8 mouse cellular contexts compared by ENCODE assay signal in genomic region chr8:122460524-122461472, GRCm38 (mm10). TPM values are rescaled to one million over a fixed set of nuclear protein-coding genes. Genes with fewer than 3 reads are reported as not detected.
A peak's percentile ranks its signal among the peaks of the same experiment; 100 is the strongest.
DNase-seq lines count a peak whose midpoint lies in the region; ATAC-seq and TF ChIP-seq lines count a peak whose summit lies in the region.

TSS of gene Snai3 (minus strand) at chr8:122460733.

- no peak for TF ChIP-seq CTCF in C2C12 (IDR thresholded peaks at IDR 0.05; ENCODE audit: control insufficient read depth, insufficient read depth, insufficient read length)

- H3K9ac ChIP-seq in embryonic facial prominence, embryonic 15.5 days: no peak within 1 kb of the TSS
- no peak within 1 kb of the TSS for H3K9ac ChIP-seq in limb, embryonic 11.5 days (ENCODE audit: low read length)
- peak within 1 kb of the TSS; percentile 25; the same call in 1 of the 2 replicates for H3K9ac ChIP-seq in midbrain, embryonic 12.5 days (replicated peaks)
- H3K9ac ChIP-seq in stomach, embryonic 15.5 days: peak within 1 kb of the TSS; percentile 25; the same call in 1 of the 2 replicates

- no peaks in the 10 kb centered on the region for H3K9me3 ChIP-seq in embryonic facial prominence, embryonic 15.5 days (replicated peaks)
- no peaks in the 10 kb centered on the region for H3K9me3 ChIP-seq in limb, embryonic 11.5 days (ENCODE audit: control insufficient read depth, low read length)
- no peaks in the 10 kb centered on the region for H3K9me3 ChIP-seq in midbrain, embryonic 12.5 days
- no peaks in the 10 kb centered on the region for H3K9me3 ChIP-seq in stomach, embryonic 15.5 days

- no peaks in the 10 kb centered on the region for H3K79me3 ChIP-seq in C2C12 (ENCODE audit: low read depth)

- peak; percentile 54 for ATAC-seq in embryonic facial prominence, embryonic 15.5 days (ENCODE audit: insufficient number of reproducible peaks, low FRiP score, low TSS enrichment, low read depth)
- peak; percentile 65; the same call in 1 of the 2 replicates for ATAC-seq in limb, embryonic 11.5 days (ENCODE audit: insufficient number of reproducible peaks, low FRiP score, low TSS enrichment, low read depth)
- ATAC-seq in midbrain, embryonic 12.5 days (ENCODE audit: low FRiP score, low read depth): no peak
- peak; percentile 87 for ATAC-seq in stomach, embryonic 15.5 days (ENCODE audit: insufficient read depth, low FRiP score, low read depth)

- peak; percentile 27 for DNase-seq in adipocyte (ENCODE audit: low spot score)
- peak; percentile 50 for DNase-seq in heart, postnatal 4 days
- peak; percentile 67 for DNase-seq in limb, embryonic 11.5 days (ENCODE audit: low spot score)
- DNase-seq in layer of hippocampus, adult 9-10 months (ENCODE audit: low spot score): no peak

- H3K27me3 ChIP-seq in C2C12 (ENCODE audit: control insufficient read depth, insufficient read depth, insufficient read length): peaks cover 5% of the 10 kb centered on the region
- H3K27me3 ChIP-seq in embryonic facial prominence, embryonic 15.5 days: peaks cover 47% of the 10 kb centered on the region
- peaks cover 28% of the 10 kb centered on the region for H3K27me3 ChIP-seq in limb, embryonic 11.5 days (ENCODE audit: control insufficient read depth, insufficient read depth, low read length)
- H3K27me3 ChIP-seq in midbrain, embryonic 12.5 days: peaks cover 72% of the 10 kb centered on the region
- peaks cover 27% of the 10 kb centered on the region for H3K27me3 ChIP-seq in stomach, embryonic 15.5 days (replicated peaks)

- H3ac ChIP-seq in C2C12 (ENCODE audit: control insufficient read depth, insufficient read length, low read depth): no peak within 1 kb of the TSS

- H3K4me2 ChIP-seq in embryonic facial prominence, embryonic 15.5 days (replicated peaks): peak within 1 kb of the TSS; percentile 56
- H3K4me2 ChIP-seq in limb, embryonic 11.5 days (ENCODE audit: low read depth, severe bottlenecking): peak within 1 kb of the TSS; percentile 50
- peak within 1 kb of the TSS; percentile 61 for H3K4me2 ChIP-seq in midbrain, embryonic 12.5 days (replicated peaks)
- H3K4me2 ChIP-seq in stomach, embryonic 15.5 days: peak within 1 kb of the TSS; percentile 80

- H3K36me3 ChIP-seq in C2C12 (ENCODE audit: control insufficient read depth, insufficient read depth): no peaks in the 10 kb centered on the region
- peaks cover 9% of the 10 kb centered on the region; the same call in 1 of the 2 replicates for H3K36me3 ChIP-seq in embryonic facial prominence, embryonic 15.5 days
- no peaks in the 10 kb centered on the region for H3K36me3 ChIP-seq in limb, embryonic 11.5 days (ENCODE audit: control insufficient read depth, insufficient read depth, low read length)
- H3K36me3 ChIP-seq in midbrain, embryonic 12.5 days: peaks cover 4% of the 10 kb centered on the region
- H3K36me3 ChIP-seq in stomach, embryonic 15.5 days: no peaks in the 10 kb centered on the region

- H3K79me2 ChIP-seq in C2C12 (ENCODE audit: control insufficient read depth, insufficient read depth): no peaks in the 10 kb centered on the region

- WGBS in embryonic facial prominence, embryonic 15.5 days: 1% methylated on average over 56 of the region's 56 CpGs
- WGBS in limb, embryonic 11.5 days: 4% methylated on average over 56 of the region's 56 CpGs
- 4% methylated on average over 54 of the region's 56 CpGs for WGBS in midbrain, embryonic 12.5 days
- WGBS in stomach, embryonic 15.5 days: 3% methylated on average over 56 of the region's 56 CpGs

- no peak within 1 kb of the TSS for H3K27ac ChIP-seq in embryonic facial prominence, embryonic 15.5 days (replicated peaks)
- H3K27ac ChIP-seq in limb, embryonic 11.5 days (replicated peaks; ENCODE audit: low read depth, low read length): no peak within 1 kb of the TSS
- no peak within 1 kb of the TSS for H3K27ac ChIP-seq in midbrain, embryonic 12.5 days (replicated peaks)
- H3K27ac ChIP-seq in stomach, embryonic 15.5 days: no peak within 1 kb of the TSS

- no peak within 1 kb of the TSS for H3K4me3 ChIP-seq in C2C12 (ENCODE audit: insufficient read depth, poor library complexity, severe bottlenecking)
- peak within 1 kb of the TSS; percentile 35 for H3K4me3 ChIP-seq in embryonic facial prominence, embryonic 15.5 days (replicated peaks)
- H3K4me3 ChIP-seq in limb, embryonic 11.5 days (ENCODE audit: low read depth, low read length): peak within 1 kb of the TSS; percentile 15
- peak within 1 kb of the TSS; percentile 34 for H3K4me3 ChIP-seq in midbrain, embryonic 12.5 days
- peak within 1 kb of the TSS; percentile 33 for H3K4me3 ChIP-seq in stomach, embryonic 15.5 days (replicated peaks)

- peaks cover 22% of the 10 kb centered on the region for H3K4me1 ChIP-seq in embryonic facial prominence, embryonic 15.5 days
- peaks cover 11% of the 10 kb centered on the region for H3K4me1 ChIP-seq in limb, embryonic 11.5 days (ENCODE audit: control insufficient read depth, insufficient read depth, low read length)
- H3K4me1 ChIP-seq in midbrain, embryonic 12.5 days: peaks cover 11% of the 10 kb centered on the region
- peaks cover 23% of the 10 kb centered on the region for H3K4me1 ChIP-seq in stomach, embryonic 15.5 days

TF ChIP-seq in C2C12, 6 proteins besides CTCF, POLR2A, EP300 and RAD21:
- TF ChIP-seq USF1 (IDR thresholded peaks at IDR 0.05; ENCODE audit: low read depth) (no peak), CEBPB (IDR thresholded peaks at IDR 0.05; ENCODE audit: low read depth) (no peak), FOSL1 (IDR thresholded peaks at IDR 0.05; ENCODE audit: insufficient read depth, low read length, poor library complexity, severe bottlenecking) (no peak), MYOD1 (IDR thresholded peaks at IDR 0.05; ENCODE audit: control insufficient read depth, insufficient read length, low read depth) (peak; percentile 51)

RNA-seq across cellular contexts. Expression of gene Snai3, which starts in this region (rescaled TPM):
- 0.08 TPM for polyA plus RNA-seq in C2C12 (2012; fragmentation: generic; extraction: Trizol)
- polyA plus RNA-seq in embryonic facial prominence, embryonic 15.5 days (2015; fragmentation: Nextera tagmentation; extraction: Ambion mirVana): 1.3 and 1.4 TPM in 2 replicates
- total RNA-seq in heart, postnatal 4 days (2021): under 1 TPM; 0.55 to 0.63 TPM
- polyA plus RNA-seq in limb, embryonic 11.5 days (2014; fragmentation: Nextera tagmentation; extraction: Ambion mirVana): not detected in 2 replicates
- polyA plus RNA-seq in midbrain, embryonic 12.5 days (2016; fragmentation: Nextera tagmentation; extraction: Ambion mirVana): not detected in 2 replicates
- polyA plus RNA-seq in stomach, embryonic 15.5 days (2015; fragmentation: Nextera tagmentation; extraction: Ambion mirVana): 0.31 and 0.70 TPM in 2 replicates

Comparison
In these comparisons a context has a peak if more than half of its experiments do, and no peak if none do; other contexts are left out.
1. Peak in DNase-seq in heart, postnatal 4 days; RNA of the gene not detected or under 1 TPM.
2. Peak in DNase-seq, ATAC-seq, H3K4me3 ChIP-seq and H3K4me2 ChIP-seq in limb, embryonic 11.5 days; RNA of the gene not detected or under 1 TPM.
3. Peak in ATAC-seq, H3K4me3 ChIP-seq, H3K9ac ChIP-seq and H3K4me2 ChIP-seq in stomach, embryonic 15.5 days; RNA of the gene not detected or under 1 TPM.